Mouse (Mus musculus): ENCODE data around the gene Ctsh. TPM values are rescaled to one million over a fixed set of nuclear protein-coding genes. Genes with fewer than 3 reads are reported as not detected.

The Ctsh gene
- total RNA-seq, 2 experiments from 2014 or later = 52.3 to 60.5 TPM

DNA sequence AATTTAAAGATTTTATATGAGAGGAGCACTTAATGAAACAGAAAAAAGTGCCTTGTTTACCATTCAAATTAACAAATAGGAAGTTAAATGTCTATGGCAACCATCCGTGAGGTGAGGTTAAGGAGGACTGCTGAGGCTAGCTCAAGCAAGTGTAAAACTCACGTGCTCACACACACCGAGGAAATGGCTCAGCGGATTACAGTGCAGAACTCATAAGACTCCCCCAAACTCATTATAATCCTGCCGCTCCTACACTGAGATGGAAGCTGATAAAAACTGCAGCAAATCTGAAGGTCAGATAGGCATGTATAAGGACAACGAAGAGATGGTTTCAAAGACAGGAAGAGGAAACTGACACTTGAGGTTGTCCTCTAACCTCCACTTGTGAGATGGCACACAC is 55.4 kb downstream of the Ctsh start:
- no peak for DNase-seq

DNA sequence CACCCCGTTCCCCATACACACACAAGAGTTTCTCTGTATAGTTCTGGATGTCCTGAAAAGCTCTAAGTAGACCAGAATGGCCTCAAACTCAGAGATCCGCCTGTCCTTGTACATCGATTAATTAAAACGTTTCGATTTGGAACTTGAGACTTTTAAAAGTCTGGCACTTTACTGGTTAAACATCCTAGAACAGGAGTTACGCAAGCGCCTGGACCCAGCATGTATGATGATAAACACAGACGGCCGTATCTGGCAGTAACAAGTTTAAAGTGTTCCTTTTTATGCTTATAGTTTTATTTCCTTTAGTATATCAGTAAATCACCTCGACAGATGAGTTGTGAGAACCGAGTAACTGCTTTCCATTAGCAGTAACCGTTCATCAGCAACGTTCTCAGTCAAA is 59.2 kb downstream of the Ctsh start:
- DNase-seq = peak in 1 of 2 experiments; percentile 46

DNA sequence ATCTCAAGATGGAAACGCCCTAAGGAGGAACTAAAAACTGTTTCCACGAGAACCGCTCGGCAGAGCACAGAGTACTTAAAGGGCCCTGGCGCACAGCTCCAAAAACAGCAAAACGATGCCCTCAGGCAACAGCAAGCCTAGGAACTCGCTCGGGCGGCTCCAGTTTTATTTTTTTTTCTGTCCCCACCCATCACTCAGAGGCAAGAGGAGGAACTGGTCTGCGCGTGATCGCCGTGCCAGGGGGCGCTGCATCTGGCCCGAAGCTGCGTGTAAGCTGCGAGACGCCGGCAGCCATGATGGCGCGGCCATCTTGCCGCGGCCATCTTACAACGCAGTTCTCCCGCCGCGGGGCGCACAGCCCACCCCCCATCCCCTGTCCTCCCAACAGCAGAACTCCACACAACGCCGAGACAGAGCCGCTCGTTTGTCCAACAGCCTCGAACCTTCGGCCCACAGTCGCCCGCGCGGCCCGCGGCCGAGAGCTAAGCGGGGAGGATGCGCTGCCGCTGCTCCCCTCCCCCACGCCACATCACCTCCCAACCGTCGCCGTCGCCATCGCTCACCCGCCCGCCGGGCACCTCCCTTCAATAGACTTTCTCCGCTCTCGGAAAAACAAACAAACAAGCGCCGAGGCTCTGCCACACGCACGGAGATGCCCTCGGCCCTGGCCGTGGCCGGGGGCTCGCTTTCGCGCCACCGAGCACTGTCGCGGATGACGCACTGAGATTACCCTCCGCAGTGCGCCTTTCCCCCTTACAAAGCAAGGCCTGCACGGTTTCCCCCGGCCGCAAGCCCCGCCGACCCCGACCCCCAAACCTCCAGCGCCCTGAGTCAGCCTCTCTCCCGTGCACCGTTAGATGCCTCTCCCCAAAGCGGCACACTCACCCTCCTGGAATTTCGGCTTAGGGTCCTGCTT is 60.0 kb downstream of the Ctsh start:
- peak; percentile 91 to 95 for DNase-seq

DNA sequence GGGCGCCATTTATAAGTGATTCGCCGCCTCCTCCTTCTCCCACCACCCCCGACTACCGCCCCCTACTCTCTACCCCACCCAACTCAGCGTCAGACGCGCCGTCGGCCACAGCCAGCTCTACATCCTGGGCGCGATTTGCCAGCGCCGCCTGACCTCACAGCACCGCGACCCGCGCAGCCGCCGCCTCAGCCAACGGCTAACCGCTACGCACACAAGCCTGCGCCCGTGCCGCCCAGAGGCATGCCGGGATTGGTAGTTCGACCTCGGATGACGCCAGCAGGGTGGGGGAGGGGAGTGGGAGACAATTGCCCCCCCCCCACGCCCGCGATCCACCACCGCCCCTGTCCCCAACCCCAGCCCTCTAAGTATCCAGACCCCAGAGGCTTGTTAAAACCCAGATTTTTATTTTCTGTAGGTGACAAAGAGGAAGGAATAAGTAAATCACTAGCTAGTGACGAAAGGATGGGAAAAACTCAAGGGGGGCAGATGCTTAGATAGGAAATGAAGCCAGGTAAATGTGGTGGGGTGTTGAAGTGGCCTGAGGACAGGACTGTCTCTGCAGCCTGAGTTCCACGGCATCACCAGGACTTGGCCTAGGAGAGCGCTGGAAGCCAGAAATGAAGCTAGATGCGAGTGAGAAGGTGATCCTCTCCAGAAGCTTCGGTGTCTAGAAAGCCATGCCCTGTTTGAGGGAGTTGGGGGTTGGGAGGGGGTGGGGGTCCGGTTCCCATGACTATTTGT is 60.8 kb downstream of the Ctsh start, which contains the start of gene Morf4l1:
TSS of gene Morf4l1 (minus strand) at position 208 of the 741 bp plus-strand sequence.
- peak; percentile 94 to 98 for DNase-seq

DNA sequence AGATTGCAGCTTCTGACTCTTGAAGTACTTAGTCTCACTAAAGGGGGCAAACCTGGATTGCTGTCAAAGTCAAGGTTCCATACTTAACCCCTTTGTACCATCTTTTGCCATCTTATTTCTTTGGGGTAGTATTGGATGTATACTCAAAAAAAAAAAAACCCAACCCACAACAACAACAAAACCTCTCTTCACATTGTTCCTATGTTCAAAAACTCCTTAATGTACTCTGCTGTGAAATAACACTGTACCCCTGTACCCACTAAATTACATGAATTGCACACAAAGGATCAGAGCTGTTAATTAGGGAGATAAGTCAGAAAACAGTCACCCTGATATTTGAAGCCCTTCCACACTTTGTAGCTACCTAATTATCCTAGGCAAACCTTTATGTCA is 61.4 kb downstream of the Ctsh start:
- no peak for DNase-seq

DNA sequence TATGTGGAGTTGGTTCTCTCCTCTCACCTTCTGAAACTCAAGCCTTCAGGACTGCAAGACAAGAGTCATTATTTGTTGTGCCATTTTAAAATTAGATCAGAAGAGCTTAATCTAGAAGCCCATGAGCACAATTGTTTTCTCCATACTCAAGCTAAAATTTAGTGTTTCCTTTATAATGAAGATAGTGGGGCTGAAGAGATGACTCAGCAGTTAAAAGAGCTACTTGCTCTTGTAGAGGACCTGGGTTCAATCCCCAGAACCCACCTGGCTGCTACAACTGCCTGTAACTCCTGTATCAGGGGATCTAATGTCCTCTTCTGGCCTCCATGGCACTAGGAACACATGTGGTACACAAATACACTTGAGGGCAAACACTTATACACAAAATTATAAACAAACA is 63.3 kb downstream of the Ctsh start:
- DNase-seq = no peak

DNA sequence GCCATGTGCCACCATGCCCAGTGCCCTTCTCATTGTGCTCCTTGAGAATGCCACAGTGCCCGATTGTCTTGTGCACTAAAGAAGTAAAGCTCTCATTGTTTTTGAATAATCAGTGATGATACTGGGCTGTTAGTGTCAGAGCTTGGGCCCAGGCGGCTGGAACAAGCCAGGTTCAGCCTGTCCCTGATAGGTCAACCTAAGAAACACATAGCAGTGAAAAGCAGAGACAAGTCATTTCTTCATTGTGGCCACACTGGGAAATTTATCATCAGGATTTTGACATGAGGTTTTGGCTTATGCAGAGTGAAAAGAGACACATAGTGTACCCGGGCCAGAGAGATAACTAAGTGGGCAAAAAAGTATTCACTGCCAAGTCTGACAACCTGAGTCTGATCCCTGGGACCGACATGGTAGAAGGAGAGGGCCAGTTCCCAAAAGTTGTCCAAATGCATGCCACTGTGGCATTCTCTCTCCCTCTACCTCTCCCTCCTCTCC is 68.3 kb downstream of the Ctsh start:
- DNase-seq = peak in 1 of 2 experiments; percentile 63

DNA sequence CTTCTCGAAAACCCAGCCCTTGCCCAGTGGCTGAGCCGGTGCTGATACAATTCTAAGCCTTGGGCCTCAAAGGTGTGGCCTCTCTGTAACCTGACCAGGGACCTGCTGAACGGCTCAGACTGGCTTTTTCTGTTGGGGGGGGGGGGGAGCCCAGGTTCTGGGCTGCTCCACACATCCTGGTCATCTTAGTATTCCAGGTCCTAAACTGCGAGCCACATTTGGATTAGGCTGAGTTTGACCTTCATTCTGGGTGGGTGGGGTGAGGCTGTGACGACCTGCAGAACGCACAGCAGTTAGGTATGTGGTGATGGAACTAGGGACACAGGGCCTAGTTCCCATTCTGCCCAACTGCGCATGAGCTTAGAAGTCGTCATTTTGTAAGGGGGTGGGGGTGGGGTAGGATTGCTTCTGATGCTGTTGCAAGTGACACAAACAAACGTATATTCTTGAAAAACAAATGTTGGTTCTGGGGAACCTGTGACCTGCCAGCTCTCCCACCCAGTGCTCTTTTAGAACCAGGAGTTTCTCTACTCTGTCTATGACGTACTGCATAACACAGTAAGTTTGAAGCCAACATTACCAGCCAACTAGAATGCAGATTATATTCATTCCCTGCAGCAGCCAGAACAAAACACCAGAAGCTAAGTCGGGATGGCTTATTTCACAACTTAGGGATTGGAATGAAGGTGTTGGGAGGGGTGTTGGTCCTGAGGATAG is 70.4 kb downstream of the Ctsh start:
- DNase-seq = no peak

DNA sequence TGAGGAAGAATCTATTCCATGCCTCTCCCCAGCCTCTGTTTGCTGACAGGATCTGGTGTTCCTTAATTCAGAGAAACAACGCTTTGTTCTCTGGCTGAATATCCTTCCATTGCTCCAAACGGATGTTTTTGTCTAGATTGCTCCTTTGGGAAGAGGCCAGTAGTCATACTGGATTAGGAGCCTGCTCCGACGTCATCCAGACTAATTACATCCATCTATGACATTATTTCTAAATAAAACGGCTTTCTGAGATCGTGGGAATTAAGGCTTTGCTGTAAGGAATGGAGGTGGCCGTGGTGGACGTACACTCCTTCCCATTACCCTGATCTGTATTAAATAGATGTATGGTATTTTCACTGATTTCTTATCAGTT is 70.9 kb downstream of the Ctsh start:
- peak; percentile 66 to 67 for DNase-seq

Other genes starting within 250 kb of the Ctsh start
- under 1 TPM; 0.15 TPM for gene Rasgrf1, start 144.2 kb upstream of the Ctsh start, total RNA-seq (2021)
- 100 to 1,000 TPM; 259 to 276 TPM for gene Morf4l1, start 60.6 kb downstream of the Ctsh start, total RNA-seq (2021)
- gene Adamts7, start 108.9 kb downstream of the Ctsh start, total RNA-seq (2021) = 1 to 10 TPM; 7.6 to 8.4 TPM
- 10 to 100 TPM in 1 of 2 experiments, 1 to 10 TPM in 1; 8.3 to 10.1 TPM for gene Tbc1d2b, start 216.7 kb downstream of the Ctsh start, total RNA-seq (2021)

Data from heart, adult 18-20 months (tissue).